Mouse (Mus musculus): Measurements from ENCODE around the gene Ppp1r12a.

Gene Ppp1r12a

GRCm38 (mm10) chr10:108331784-108332561, 170.0 kb downstream of the Ppp1r12a start, which contains the start of gene Pawr:
TSS of gene Pawr (plus strand) at chr10:108332121.
- Histone ChIP-seq H3K4me1 (replicated peaks; ENCODE audit: low read depth, low read length) (peaks cover 45% of the 10 kb centered on the region), H3K36me3 (ENCODE audit: insufficient read depth, low read length) (peaks cover 19% of the 10 kb centered on the region), H3K27me3 (ENCODE audit: insufficient read depth, low read length) (peaks cover 8% of the 10 kb centered on the region), H3K4me3 (replicated peaks; ENCODE audit: low read length) (peak within 1 kb of the TSS; percentile 96), H3K9me3 (ENCODE audit: low read length) (no peaks in the 10 kb centered on the region)
- TF ChIP-seq CTCF (conservative IDR thresholded peaks at IDR 0.05; ENCODE audit: low read length) (no peak), NANOG (IDR thresholded peaks at IDR 0.05; ENCODE audit: borderline replicate concordance, low read length) (no peak), POU5F1 (IDR thresholded peaks at IDR 0.05; ENCODE audit: borderline replicate concordance, low read length) (no peak)

GRCm38 (mm10) chr10:108332571-108333541, 170.9 kb downstream of the Ppp1r12a start:
- TF ChIP-seq CTCF (conservative IDR thresholded peaks at IDR 0.05; ENCODE audit: low read length) (no peak), POU5F1 (IDR thresholded peaks at IDR 0.05; ENCODE audit: borderline replicate concordance, low read length) (no peak), NANOG (IDR thresholded peaks at IDR 0.05; ENCODE audit: borderline replicate concordance, low read length) (no peak)
- Histone ChIP-seq H3K36me3 (ENCODE audit: insufficient read depth, low read length) (peaks cover 27% of the 10 kb centered on the region), H3K9me3 (ENCODE audit: low read length) (no peaks in the 10 kb centered on the region), H3K4me3 (replicated peaks; ENCODE audit: low read length) (peak overlapping the region; percentile 96), H3K4me1 (replicated peaks; ENCODE audit: low read depth, low read length) (peaks cover 42% of the 10 kb centered on the region), H3K27me3 (ENCODE audit: insufficient read depth, low read length) (peaks cover 8% of the 10 kb centered on the region)

- Histone ChIP-seq H3K4me3 (replicated peaks; ENCODE audit: low read length) (peak overlapping the region; percentile 96), H3K4me1 (replicated peaks; ENCODE audit: low read depth, low read length) (peaks cover 41% of the 10 kb centered on the region), H3K9me3 (ENCODE audit: low read length) (no peaks in the 10 kb centered on the region), H3K36me3 (ENCODE audit: insufficient read depth, low read length) (peaks cover 32% of the 10 kb centered on the region), H3K27me3 (ENCODE audit: insufficient read depth, low read length) (peaks cover 8% of the 10 kb centered on the region)
- TF ChIP-seq POU5F1 (IDR thresholded peaks at IDR 0.05; ENCODE audit: borderline replicate concordance, low read length) (no peak), NANOG (IDR thresholded peaks at IDR 0.05; ENCODE audit: borderline replicate concordance, low read length) (no peak), CTCF (conservative IDR thresholded peaks at IDR 0.05; ENCODE audit: low read length) (no peak)
Measured at GRCm38 (mm10) chr10:108333642-108334041, 171.6 kb downstream of the Ppp1r12a start.

All from E14TG2a.4 (cell line).